Mouse (Mus musculus) urinary bladder, postnatal 25 days (tissue): ENCODE data around the gene Sdhb.

Experiments used
- DNase-seq: peaks from one replicate; pipeline ENCODE4 v3.0.0; 2022; ENCODE audit warnings: low spot score

Gene Sdhb

GRCm38 (mm10) chr4:140948481-140948880 is 12.5 kb upstream of the Sdhb start:
- no peak for DNase-seq

GRCm38 (mm10) chr4:140949052-140949451 is 12.0 kb upstream of the Sdhb start:
- no peak for DNase-seq

- no peak for DNase-seq
Measured at GRCm38 (mm10) chr4:140949616-140950015, 11.4 kb upstream of the Sdhb start.

- no peak for DNase-seq
Measured at GRCm38 (mm10) chr4:140950574-140950973, 10.4 kb upstream of the Sdhb start.

- no peak for DNase-seq
Measured at GRCm38 (mm10) chr4:140951861-140952641, 9.0 kb upstream of the Sdhb start.

GRCm38 (mm10) chr4:140957131-140957702 is 3.8 kb upstream of the Sdhb start:
- DNase-seq = no peak

- peak; percentile 73 for DNase-seq
Measured at GRCm38 (mm10) chr4:140957725-140958124, 3.3 kb upstream of the Sdhb start.

- DNase-seq = no peak
Measured at GRCm38 (mm10) chr4:140958319-140958718, 2.7 kb upstream of the Sdhb start.

- DNase-seq = no peak
Measured at GRCm38 (mm10) chr4:140959128-140959679, 1.8 kb upstream of the Sdhb start.

GRCm38 (mm10) chr4:140959715-140960479 is 1.1 kb upstream of the Sdhb start:
- no peak for DNase-seq

- no peak for DNase-seq
Measured at GRCm38 (mm10) chr4:140961467-140962206, 634 bp downstream of the Sdhb start.

GRCm38 (mm10) chr4:140962207-140962909 is 1.4 kb downstream of the Sdhb start:
- DNase-seq = no peak

- no peak for DNase-seq
Measured at GRCm38 (mm10) chr4:140962950-140963349, 1.9 kb downstream of the Sdhb start.

GRCm38 (mm10) chr4:140963941-140964597 is 3.1 kb downstream of the Sdhb start:
- no peak for DNase-seq

- DNase-seq = peak; percentile 56
Measured at GRCm38 (mm10) chr4:140964620-140965019, 3.6 kb downstream of the Sdhb start.

- no peak for DNase-seq
Measured at GRCm38 (mm10) chr4:140967386-140968159, 6.6 kb downstream of the Sdhb start.

GRCm38 (mm10) chr4:140971691-140972090 is 10.7 kb downstream of the Sdhb start:
- no peak for DNase-seq

- no peak for DNase-seq
Measured at GRCm38 (mm10) chr4:140974408-140974807, 13.4 kb downstream of the Sdhb start.

GRCm38 (mm10) chr4:140975356-140975755 is 14.4 kb downstream of the Sdhb start:
- no peak for DNase-seq

- DNase-seq = no peak
Measured at GRCm38 (mm10) chr4:140977278-140977677, 16.3 kb downstream of the Sdhb start.
